Mouse (Mus musculus) thymus, adult 2 months (tissue): ENCODE measurements around the gene Clasp1. TPM values are rescaled to one million over a fixed set of nuclear protein-coding genes. Genes with fewer than 3 reads are reported as not detected.

Experiments used
- DNase-seq: peaks from one replicate; pipeline ENCODE4 v3.0.0; 2021
- H3K27ac ChIP-seq: fragments of 200-500 bp; 2 replicates; pipeline ENCODE4 v1.5.1; 2012; ENCODE audit warnings: low read length, control low read depth; ENCODE audit not compliant: control insufficient read depth, insufficient read depth
- H3K27me3 ChIP-seq: fragments of 200-500 bp; 2 replicates; pipeline ENCODE4 v1.6.1; 2012; ENCODE audit warnings: mild to moderate bottlenecking, low read length, moderate library complexity, mixed read lengths; ENCODE audit not compliant: control insufficient read depth, insufficient read depth
- H3K36me3 ChIP-seq: fragments of 200-500 bp; 2 replicates; pipeline ENCODE4 v1.6.1; 2012; ENCODE audit warnings: mild to moderate bottlenecking, low read length, moderate library complexity; ENCODE audit not compliant: control insufficient read depth, insufficient read depth
- H3K4me1 ChIP-seq: fragments of 200-500 bp; replicated peaks from 2 replicates; pipeline ENCODE4 v1.6.1; 2012; ENCODE audit warnings: low read length; ENCODE audit not compliant: control insufficient read depth, insufficient read depth
- H3K4me3 ChIP-seq: fragments of 200-500 bp; 2 replicates; pipeline ENCODE4 v1.5.1; 2012; ENCODE audit warnings: mild to moderate bottlenecking, low read length, control low read depth, moderate library complexity; ENCODE audit not compliant: control insufficient read depth, insufficient read depth
- CTCF ChIP-seq: fragments of 200-500 bp; IDR thresholded peaks from 2 replicates; pipeline ENCODE4 v1.5.1; 2012; ENCODE audit warnings: mild to moderate bottlenecking, control low read depth, low read length, moderate library complexity, borderline replicate concordance; ENCODE audit not compliant: control insufficient read depth, poor library complexity, insufficient read depth; ENCODE audit errors: extremely low read depth
- POLR2A ChIP-seq: fragments of 200-500 bp; IDR thresholded peaks from 2 replicates; pipeline ENCODE4 v1.6.1; 2012; ENCODE audit warnings: mild to moderate bottlenecking, low read length, control low read depth, moderate library complexity; ENCODE audit not compliant: control insufficient read depth, poor library complexity, insufficient read depth; ENCODE audit errors: extremely low read depth
- WGBS: fragments of 180-500 bp; shearing (Covaris S2); methylation state at CpG from one replicate; pipeline ENCODE4 v1.1.7; 2018; 5-methylcytosine and 5-hydroxymethylcytosine counted together
- polyA plus RNA-seq: library from polyadenylated mRNA; depleted of rRNA; stranded (reverse); fragments of >200 nt; gene quantifications from 2 replicates; pipeline ENCODE4 v1.2.3, GENCODE M21; 2012; rRNA removed

Gene Clasp1
- polyA plus RNA-seq, 1 experiment, result 38.4 TPM

- no peak overlapping the region for H3K4me3 ChIP-seq
- no peak for TF ChIP-seq POLR2A
- TF ChIP-seq CTCF, result no peak
- no peaks in the 10 kb centered on the region for H3K36me3 ChIP-seq
- DNase-seq, result no peak
- no peaks in the 10 kb centered on the region for H3K27me3 ChIP-seq
- 92% methylated on average over 3 of the region's 3 CpGs for WGBS
- H3K4me1 ChIP-seq, result no peaks in the 10 kb centered on the region
- no peak overlapping the region for H3K27ac ChIP-seq
Observed at GRCm38 (mm10) chr1:118660880-118661465, 272.1 kb downstream of the Clasp1 start.

Other genes starting within 250 kb of the Clasp1 start
- not detected in 2 replicates for gene Gm29106, start 212.5 kb upstream of the Clasp1 start, polyA plus RNA-seq
- gene Tsn, start 77.3 kb upstream of the Clasp1 start, polyA plus RNA-seq, result 62.6 and 81.5 TPM in 2 replicates
- gene Nifk, start 67.2 kb upstream of the Clasp1 start, polyA plus RNA-seq, result 8.9 and 11.3 TPM in 2 replicates
- 1.5 and 3.1 TPM in 2 replicates for gene Tfcp2l1, start 238.9 kb downstream of the Clasp1 start, polyA plus RNA-seq